Mouse (Mus musculus): Measurements from ENCODE around the gene Rbm7.

GRCm38 (mm10) chr9:48526520-48526919 lies 31.4 kb upstream of the Rbm7 start:
- TF ChIP-seq CTCF (IDR thresholded peaks at IDR 0.05) = no peak
- no peak for TF ChIP-seq EP300 (IDR thresholded peaks at IDR 0.05)

Data from lung, postnatal 0 days (tissue).